Mouse (Mus musculus): ENCODE measurements around the gene Cwc25.
"Not testable (repeated sequence)": the region's sequence is repeated elsewhere in the genome, so short reads cannot be mapped to it uniquely, and the experiment has no call there.

The Cwc25 gene

DNA sequence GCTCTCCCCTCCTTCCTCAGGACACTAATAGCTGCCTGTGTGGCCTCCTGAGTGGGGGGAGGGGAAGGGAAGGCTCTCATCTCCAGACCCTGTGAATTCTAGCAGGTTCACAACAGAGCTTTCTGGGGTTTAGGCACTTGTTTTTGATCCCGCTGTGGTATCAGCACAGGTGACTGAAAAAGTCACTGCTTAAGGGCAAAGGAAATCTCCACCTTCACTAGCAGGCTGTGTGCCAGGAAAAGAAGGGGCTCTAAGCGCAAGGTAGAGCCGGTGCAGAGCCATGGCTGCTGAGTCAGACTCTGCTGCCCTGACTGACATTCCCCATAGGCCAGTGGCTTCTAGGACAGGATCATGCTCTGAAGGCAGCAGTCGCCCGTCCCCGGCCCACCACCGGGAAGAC lies 37.6 kb downstream of the Cwc25 start:
- DNase-seq (ENCODE audit: low spot score in 2 of 2): no peak

DNA sequence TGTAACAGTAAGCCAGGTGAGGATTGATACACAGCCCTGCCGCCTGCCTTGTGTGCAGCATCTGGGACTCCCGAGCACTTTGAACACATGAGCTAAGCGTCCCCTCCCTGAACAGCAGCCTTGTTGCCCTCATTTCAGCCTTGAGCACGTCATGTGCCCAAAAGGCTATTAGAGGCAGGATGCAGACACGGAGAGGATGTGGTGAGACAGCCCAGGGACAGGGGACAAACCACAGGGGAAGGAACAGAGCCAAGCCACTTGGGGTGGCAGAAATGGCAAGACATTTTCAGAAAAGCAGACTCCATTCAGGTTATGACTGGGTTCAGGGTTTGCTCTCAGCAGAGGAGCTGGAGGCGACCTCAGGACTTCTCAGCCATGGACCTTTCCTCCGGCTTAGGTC lies 38.0 kb downstream of the Cwc25 start:
- DNase-seq (ENCODE audit: low spot score in 2 of 2): no peak

DNA sequence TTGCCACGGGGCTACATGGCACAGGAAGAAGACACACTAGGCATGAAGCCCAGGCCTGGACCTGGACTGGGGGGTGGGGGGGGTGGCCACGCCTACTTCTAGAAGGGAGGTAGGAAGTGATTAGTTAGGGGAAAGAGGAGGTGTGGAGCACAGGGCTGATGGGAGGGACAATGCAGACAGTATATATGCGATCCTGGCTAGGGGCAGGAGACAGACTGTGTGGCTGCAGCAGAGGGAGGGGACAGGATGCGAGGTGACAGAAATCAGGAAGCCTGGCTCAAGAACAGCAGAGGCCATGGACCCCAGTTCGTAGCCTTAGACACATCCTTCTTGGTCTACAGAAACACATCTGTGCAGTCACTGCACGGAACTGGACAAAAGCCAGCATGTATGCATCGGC lies 42.6 kb downstream of the Cwc25 start:
- DNase-seq (ENCODE audit: low spot score in 2 of 2): no peak

DNA sequence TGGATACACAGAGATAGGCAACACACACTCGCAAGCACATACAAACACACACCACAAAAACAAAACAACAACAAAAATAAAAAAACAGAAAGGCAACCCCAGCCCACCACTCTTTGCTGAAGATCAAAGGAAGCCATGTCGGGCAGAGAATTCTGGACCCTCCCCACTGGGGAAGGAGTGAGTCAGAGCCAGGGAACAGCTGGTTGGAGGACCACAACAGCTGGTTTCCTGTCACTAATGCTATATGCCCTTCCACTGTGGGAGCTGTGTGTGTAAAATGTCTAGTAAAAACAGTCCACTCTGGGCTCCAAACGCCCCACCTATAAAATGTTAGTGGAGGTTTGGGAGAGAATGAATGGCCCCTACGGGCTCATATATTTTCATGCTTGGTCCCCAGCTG lies 45.0 kb downstream of the Cwc25 start:
- no peak for DNase-seq (ENCODE audit: low spot score in 2 of 2)

DNA sequence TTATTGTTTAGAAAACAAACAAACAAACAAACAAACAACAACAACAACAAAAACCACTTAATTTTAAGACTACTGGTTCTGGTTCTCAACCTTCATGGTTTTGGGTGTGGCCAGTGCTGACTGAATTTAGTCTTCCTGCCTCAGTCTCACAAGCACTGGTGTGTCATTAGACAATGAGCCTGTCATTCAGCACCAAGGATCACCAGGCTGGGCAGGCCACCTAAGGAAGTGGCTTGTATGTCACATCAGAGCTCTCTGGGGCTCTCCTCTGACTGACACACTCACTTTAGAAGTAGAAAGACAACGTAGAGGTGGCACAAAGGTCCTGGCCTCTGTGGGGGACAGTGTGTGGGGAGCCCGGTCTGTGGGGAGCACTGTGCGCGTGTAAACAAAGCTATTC lies 47.3 kb downstream of the Cwc25 start:
- DNase-seq (ENCODE audit: low spot score in 2 of 2): no peak

DNA sequence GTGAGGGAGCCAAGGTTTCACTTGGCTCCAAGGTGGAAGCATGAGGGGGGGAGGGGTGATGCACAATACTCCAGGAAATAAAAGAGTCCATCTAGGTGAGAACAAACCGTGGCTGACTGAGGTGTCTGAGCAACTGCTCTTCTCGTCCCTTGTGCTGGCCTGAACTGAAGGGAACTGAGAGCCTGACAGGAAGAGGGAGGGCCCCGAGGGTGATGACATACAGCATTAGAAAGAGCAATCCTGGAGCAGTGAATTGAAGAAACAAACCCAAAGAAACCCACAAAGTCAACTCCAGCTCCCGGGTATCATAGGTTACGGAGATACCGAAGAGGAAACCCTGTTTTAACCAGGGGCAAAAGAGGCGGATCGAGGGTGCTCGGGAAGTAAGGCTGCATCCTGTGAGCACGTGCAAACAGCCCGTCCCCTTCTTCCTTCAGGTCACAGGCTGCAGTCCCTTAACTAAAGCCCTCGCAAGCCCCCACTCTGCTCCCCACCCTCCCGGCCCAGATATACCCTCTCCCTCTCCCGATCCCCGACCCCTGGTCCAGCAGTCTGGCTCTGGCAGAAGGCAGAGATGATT lies 48.0 kb downstream of the Cwc25 start:
- no peak for DNase-seq (ENCODE audit: low spot score in 2 of 2)

DNA sequence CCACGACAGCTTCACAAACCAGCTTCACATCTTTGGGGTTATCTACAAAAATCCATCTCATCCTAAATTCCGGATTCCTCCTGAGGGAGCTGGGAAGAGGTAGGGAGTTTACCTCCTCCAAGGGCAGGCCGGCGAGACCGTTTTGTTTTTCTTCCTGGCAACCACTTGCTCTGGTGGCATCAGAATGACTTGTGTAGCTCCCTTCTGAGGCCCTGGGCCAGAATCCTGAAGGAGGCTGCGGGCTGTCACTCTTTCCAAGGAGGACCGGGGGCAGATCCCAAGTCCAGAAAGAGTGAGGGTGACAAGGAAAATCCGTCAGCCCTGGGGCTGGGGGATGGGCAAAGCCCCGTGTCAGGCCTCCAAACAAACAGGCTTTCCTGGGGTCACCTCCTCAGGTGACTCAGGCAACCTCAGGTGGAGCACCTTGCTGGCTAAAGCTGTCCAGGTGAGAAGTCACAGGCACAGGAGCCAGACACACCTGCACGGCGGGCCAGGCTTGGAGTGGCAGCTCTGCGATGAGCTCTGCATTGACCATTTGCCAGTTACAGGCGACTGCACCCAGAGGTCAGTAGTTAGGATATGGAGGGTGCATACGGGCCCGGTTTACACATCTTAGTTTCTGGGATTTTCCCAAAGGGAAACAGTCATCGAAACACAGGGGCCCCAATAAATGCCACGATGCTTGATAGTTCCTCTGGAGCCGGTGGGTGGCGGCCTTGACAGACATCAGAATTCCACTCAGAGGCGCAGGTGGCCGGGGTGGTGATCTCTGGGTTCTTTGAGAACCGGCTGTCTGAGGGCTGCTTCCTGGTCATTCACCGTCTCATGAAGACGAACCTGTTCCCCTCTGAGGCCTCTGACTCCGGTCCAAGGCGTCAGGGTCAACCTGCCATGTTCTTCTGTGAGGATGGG lies 48.7 kb downstream of the Cwc25 start:
- no peak for DNase-seq (ENCODE audit: low spot score in 2 of 2)

DNA sequence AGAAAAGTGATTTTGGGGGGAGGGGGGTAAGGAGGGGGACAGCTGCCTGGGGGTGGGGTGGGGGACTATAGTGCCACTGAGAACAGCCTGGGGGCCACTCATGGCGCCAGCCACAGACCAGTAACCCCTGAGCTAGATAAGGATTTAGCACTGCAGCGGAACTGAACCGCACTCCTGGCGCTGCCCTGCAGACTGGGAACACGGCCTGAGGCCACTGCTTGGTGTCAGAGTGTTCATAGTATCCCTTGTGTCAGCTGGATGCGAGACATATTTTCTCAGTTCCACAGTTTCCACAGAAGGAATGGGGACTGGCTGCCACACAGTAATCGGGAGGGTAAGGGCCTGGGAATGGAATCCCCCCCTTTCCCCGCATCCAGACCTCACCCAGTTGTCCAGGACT lies 50.3 kb downstream of the Cwc25 start:
- DNase-seq (ENCODE audit: low spot score in 2 of 2): no peak

DNA sequence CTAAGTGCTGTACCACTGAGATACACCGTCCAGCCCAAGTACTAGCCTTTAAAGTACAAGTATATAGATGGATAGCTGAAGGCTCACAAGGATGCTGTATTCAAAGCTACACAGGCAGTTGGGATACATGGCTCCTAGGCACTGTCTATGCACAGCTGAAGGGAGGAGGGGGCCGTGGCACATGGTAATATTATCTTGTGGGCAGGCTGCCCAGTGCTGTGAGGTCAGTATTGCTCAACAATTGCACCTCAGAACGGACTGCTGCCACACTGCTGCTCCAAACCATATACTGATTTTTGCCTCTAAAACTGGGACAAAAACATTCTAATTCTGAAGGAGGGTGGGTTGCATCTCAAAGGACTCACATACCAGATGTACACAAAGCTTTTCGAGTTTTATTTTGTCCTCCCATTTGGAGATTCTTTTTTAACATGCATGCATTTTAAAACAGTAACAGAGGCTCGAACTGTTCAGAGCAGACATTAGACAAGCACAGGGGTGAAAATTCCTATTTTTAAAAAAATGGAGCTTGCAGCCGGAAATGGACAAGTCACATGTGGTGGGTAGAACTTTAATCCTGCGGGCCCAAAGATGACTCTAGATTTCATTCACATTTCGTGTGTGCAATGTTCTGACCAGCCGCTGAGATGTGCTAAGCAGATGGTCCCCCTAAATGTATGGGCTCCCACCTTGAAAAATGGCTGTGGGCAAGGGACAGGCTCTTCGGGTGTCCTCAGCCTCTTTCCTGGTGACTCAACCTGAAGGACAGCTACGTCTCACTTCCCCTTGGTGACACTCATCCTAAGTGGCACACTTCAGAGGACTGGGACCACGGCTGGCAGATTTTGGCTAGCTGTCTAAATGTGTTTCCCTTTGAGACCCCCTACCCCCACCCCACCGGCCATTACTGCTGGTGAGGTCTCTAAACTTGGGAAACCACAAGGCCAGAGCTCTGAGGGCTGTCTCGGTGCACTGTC lies 51.3 kb downstream of the Cwc25 start:
- DNase-seq (ENCODE audit: low spot score in 2 of 2): peak in 1 of 2 experiments; percentile 42

DNA sequence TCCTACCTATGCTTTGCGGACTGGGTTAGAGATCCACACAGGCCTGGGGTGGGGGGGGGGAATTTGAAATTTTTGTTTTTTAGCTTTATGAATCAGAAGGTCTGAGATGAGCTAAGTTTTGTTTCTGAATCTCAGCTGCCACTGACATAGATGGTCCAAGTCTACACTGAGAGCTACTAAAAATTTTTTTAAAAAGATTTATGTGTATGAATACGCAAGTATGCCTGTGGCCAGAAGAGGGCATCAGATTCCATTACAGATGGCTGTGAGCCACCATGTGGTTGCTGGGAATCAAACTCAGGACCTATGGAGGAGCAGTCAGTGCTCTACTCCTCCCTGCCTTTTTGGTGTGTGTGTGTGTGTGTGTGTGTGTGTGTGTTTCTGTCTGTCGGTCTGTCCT lies 52.0 kb downstream of the Cwc25 start:
- DNase-seq (ENCODE audit: low spot score in 2 of 2): no peak

DNA sequence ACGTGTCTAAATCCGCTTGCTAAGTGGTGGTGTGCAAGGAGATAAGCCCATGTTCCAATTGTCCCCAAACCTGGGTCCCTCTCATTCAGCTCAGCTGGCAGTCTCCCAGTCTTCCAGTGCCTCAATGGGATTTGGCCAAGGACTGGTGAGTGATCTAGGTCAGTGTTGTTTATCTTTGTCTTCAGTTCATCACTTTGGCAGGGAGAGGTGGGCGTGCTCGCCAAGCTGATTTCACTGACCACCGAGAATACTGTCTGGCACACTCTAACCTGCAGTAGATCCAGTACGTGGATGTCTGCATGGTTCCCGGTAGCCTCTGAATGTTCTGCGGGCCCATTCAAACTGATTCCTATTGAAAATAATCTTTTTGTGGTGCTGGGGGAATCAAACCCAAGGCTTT lies 52.5 kb downstream of the Cwc25 start:
- DNase-seq (ENCODE audit: low spot score in 2 of 2): no peak

DNA sequence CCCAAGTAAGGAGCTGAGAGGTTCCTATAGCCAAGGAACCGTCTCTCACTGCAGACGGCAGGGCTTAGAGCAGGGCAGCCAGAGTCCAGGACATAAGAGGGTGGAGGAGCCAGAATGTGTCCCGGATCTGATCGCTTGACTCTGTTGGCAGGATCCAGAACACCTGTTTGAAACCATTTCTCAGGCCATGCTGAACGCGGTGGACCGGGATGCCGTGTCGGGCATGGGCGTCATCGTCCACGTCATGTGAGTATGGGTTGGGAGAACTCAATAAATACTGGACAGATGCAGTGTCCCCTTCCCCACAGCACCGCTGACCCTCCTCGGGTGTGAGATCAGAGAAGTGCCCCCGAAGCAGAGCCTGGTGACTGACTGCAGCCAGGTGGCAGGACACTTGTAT lies 54.1 kb downstream of the Cwc25 start:
- DNase-seq (ENCODE audit: low spot score in 2 of 2): no peak

DNA sequence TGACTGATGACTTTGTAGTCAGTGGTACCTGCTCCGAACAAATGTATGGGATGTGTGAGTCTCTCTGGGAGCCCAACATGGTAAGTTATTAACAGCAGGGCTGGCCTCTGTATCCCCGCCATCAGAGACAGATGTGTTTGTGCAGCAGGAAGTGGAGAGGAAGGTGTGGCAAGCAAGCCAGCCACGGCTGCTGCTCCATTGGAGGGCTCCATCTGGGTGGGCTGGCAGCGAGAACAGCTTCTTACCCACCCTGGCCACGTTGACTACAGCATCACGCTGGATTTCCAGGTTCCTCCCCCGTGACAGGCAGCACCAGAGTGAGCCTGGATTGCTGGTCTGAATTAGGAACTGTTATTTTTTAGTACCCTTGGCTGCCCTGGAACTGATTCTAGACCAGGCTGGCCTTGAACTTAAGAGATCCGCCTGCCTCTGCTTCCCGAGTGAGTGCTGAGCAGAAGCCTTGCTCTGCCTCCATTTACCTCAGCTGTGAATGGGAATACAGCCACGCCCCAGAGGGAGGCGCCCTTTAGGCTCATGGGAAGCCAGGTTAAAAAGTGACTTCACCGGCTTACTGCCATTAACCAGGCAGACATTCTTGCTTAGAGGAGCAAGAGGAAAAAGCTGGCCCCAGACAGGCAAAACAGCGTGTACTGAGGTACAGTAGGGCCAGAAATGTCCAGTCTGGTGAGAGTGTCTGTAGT lies 55.0 kb downstream of the Cwc25 start:
- DNase-seq (ENCODE audit: low spot score in 2 of 2): no peak

DNA sequence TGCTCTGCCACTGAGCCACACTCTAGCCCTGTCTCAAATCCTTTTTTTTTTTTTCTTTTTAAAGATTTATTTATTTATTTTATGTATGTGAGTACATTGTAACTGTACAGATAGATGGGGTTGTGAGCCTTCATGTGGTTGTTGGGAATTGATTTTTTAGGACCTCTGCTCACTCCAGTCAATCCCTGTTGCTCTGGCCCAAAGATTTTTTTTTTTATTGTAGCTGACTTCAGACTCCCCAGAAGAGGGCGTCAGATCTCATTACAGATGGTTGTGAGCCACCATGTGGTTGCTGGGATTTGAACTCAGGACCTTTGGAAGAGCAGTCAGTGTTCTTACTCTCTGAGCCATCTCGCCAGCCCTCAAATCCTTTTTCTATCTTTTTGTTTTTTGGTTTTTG lies 56.3 kb downstream of the Cwc25 start:
- DNase-seq (ENCODE audit: low spot score in 2 of 2): not testable (repeated sequence)

DNA sequence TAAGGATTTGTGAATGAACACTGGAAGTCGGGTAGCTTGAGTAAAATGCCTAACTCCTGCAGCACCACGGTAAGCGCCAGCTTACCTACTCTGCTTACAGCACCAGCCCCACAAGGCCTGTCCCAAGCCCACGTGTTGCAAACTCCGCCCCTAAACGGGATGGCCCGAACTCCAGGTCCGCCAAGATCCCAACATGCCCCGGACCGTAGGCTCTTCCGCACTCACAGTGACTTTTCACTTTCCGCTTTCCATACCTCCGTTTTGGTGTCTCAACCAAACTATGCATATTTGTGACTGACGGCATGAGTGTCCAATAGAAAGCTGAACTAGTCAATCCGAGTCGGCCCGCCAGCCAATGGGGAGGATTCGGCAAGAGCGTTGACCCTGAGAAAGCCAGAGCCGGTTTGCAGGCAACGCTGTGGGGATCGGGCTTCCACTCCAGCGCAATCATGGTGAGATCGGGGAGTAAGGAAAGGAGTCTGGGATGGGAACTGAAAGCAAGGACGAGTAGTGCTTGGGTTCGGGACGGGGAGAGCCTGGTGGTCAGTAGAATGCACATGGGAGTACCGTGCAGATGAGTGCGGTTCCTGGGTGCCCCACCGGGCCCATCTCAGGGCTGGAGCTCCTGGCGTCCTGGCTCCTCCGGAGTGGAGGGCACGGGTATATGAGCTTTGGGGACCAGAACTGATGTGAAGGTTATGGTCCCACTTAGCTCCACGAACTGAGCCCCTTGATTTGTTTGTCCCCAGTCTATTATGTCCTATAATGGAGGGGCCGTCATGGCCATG lies 63.1 kb downstream of the Cwc25 start, which contains the start of gene Psmb3:
Psmb3 (plus strand) TSS at position 361 of the 788 bp plus-strand sequence.
- peak; percentile 100 for DNase-seq (ENCODE audit: low spot score in 2 of 2)

DNA sequence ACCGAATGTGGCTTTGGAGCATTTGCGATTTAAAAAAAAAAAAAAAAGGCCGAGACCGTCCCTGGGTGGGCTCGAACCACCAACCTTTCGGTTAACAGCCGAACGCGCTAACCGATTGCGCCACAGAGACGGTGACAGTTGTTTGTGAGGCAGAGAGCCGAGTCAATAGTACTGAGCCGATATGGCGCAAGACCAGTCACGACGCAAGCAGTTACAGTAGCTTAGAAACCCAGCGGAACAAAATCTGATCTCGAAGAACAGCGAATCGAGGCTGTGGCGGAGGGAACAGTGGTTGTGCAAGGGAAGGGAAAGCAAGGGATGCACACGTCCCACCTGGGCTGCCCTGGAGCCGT lies 64.0 kb downstream of the Cwc25 start:
- DNase-seq (ENCODE audit: low spot score in 2 of 2): peak; percentile 78 to 91

DNA sequence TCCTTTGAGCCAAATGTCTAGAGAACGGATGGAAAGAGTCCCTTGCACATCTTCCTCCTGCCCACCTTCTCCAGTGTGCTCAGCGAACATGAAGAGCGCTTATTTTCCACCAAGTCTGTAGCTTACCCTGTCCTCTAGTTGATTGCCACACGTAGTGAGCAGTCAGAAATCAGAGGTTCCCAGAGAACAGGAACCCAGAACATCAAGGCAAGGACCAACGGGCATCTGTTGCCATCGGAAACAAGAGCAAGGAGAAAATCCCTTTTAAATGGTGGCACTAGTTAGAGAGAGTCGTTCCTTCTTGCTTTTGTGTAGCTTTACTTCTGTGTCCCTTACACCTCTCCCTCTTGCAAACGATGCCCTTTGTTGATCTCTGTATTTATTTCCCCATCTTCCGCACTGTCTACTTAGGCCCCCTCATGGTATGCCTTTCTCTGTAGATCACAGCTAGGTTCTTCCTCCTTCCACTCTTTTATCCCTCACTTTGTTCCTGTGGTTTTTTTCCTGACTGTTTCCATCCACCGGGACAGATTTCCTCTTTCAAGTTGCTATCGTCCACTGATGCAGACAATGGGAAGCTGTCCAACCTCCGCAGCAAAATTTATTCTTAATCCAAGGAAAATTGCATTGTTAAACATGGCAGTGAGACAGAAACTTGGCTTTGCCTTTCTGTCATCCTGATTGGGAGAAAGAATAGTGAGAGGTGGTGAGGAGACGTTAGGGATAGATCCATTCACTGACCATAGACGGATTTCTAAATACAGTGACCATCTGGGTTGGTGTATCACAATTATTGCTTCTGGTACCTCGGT lies 64.6 kb downstream of the Cwc25 start:
- no peak for DNase-seq (ENCODE audit: low spot score in 2 of 2)

DNA sequence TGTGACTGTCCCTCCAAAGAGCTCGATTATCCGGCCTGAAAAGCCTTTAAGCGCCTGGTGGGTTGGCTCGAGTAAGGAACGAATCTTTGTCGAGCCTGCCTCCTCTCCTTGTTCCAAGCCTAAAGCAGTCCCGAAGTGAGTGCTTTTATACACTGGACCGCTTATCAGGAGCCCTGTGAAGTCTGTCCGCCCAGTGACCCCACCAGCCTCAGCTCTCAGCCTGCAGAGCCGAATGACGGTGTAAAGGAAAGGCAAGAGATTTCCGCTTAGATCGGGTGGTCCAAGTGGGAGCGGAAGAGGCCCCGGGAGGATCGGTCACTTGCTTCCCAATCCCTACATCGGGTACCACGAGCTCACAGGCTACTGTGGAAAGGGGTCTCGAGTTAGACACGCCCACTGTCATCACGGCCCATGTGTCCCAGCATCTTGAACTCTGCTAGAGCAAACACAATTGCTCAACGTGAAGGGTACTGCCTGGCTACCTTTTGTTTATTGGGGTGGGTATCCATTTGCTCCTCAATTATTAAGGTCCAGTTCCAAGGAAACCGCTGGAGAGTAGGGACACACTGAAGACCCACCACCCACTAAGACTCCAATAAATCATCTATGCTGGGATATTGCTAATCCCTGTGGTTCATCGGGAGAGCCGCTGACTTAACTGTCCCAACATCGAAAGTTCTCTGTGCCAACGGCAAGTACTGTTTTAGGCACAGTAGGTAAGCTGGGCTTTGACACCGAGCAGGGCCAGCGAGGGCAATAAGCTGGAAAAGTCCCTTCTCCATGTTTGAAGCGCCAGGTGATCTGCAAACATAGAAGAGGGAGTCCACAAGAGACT lies 65.4 kb downstream of the Cwc25 start:
- peak in 1 of 2 experiments; percentile 48 for DNase-seq (ENCODE audit: low spot score in 2 of 2)
